Mouse (Mus musculus) hindbrain, embryonic 12.5 days (tissue): ENCODE data around the gene Psat1. TPM values are rescaled to one million over a fixed set of nuclear protein-coding genes. Genes with fewer than 3 reads are reported as not detected.

Experiments used
- ATAC-seq: fragments of 200-750 bp; cut with Nextera tagmentation; 2 replicates; pipeline ENCODE4 v1.8.0; 2017; ENCODE audit warnings: moderate TSS enrichment; ENCODE audit not compliant: low FRiP score
- H3K27ac ChIP-seq: fragments of 300-500 bp; sonication (generic); 2 replicates; pipeline ENCODE4 v1.5.1; 2016; ENCODE audit warnings: mild to moderate bottlenecking
- H3K27me3 ChIP-seq: fragments of 300-500 bp; sonication (generic); 2 replicates; pipeline ENCODE4 v1.6.1; 2016; ENCODE audit warnings: mild to moderate bottlenecking
- H3K36me3 ChIP-seq: fragments of 300-500 bp; sonication (generic); 2 replicates; pipeline ENCODE4 v1.6.1; 2016; ENCODE audit warnings: mild to moderate bottlenecking
- H3K4me1 ChIP-seq: fragments of 300-500 bp; sonication (generic); 2 replicates; pipeline ENCODE4 v1.6.1; 2016
- H3K4me2 ChIP-seq: fragments of 300-500 bp; sonication (generic); replicated peaks from 2 replicates; pipeline ENCODE4 v1.6.1; 2016; ENCODE audit warnings: mild to moderate bottlenecking
- H3K4me3 ChIP-seq: fragments of 300-500 bp; sonication (generic); 2 replicates; pipeline ENCODE4 v1.5.1; 2016; ENCODE audit warnings: mild to moderate bottlenecking
- H3K9ac ChIP-seq: fragments of 300-500 bp; sonication (generic); 2 replicates; pipeline ENCODE4 v1.6.1; 2016; ENCODE audit warnings: mild to moderate bottlenecking, moderate library complexity
- H3K9me3 ChIP-seq: fragments of 300-500 bp; sonication (generic); replicated peaks from 2 replicates; pipeline ENCODE4 v1.6.1; 2016; ENCODE audit warnings: mild to moderate bottlenecking
- WGBS: fragments of 180-500 bp; shearing (Covaris S2); methylation state at CpG from one replicate; pipeline ENCODE4 v1.1.7; 2016; 5-methylcytosine and 5-hydroxymethylcytosine counted together
- polyA plus RNA-seq: library from polyadenylated mRNA; unstranded; fragments of >200 nt; fragmentation: Nextera tagmentation; extraction: Ambion mirVana; gene quantifications from 2 replicates; pipeline ENCODE4 v1.2.1, GENCODE M21; 2016

Psat1 gene
- polyA plus RNA-seq, 1 experiment from 2014 or later = 96.0 TPM

DNA sequence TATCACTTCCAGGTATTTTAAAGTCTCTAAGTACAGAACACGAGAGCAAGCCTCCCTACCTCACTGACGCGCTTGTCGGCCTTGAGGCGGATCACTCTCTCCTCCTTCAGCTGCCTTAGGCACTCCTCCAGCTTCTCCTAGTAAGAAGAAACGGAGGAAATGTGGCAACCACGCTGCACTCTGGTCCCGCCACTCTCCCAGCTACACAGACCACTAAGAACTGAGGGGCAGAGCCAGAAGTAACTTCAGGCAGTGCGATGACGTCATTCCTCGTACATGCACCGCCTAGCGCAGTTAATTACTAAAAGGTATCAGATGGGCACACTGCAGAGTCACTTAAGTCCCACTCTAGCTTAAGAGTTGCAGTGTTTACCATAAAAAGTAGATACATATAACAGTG is 15.2 kb upstream of the Psat1 start:
- no peak for ATAC-seq
- no peak overlapping the region for H3K4me3 ChIP-seq
- no peaks in the 10 kb centered on the region for H3K9me3 ChIP-seq
- H3K27me3 ChIP-seq = no peaks in the 10 kb centered on the region
- no peak overlapping the region for H3K4me2 ChIP-seq
- H3K9ac ChIP-seq = no peak overlapping the region
- H3K4me1 ChIP-seq = no peaks in the 10 kb centered on the region; the same call in 1 of the 2 replicates
- no peak overlapping the region for H3K27ac ChIP-seq
- peaks cover 71% of the 10 kb centered on the region for H3K36me3 ChIP-seq
- WGBS = 92% methylated on average over 13 of the region's 13 CpGs

DNA sequence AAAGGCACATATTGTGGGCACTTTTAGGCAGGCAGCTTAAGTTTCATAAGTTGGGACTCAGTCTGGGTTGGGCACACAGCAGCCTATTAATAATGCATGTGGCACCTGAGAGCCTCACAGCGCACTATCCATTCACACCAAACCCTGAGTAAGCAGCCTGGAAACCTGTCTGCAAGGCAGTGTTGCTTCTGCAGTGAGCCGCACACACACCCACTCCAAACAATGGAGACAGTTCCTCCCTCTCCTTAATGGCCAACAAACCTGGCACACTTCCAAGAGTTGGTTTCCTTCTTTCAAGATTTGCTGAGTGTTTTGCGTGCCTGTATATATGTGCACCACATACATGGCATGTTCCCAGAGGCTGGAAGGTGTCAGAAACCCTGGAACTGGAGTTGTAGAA is 3.1 kb upstream of the Psat1 start:
- H3K4me3 ChIP-seq = no peak overlapping the region
- 0 out of 2 replicates have a peak, but pooled peaks cover 4% of the 10 kb centered on the region for H3K4me1 ChIP-seq
- no peak overlapping the region for H3K27ac ChIP-seq
- no peak for ATAC-seq
- no peak overlapping the region for H3K9ac ChIP-seq
- no peaks in the 10 kb centered on the region for H3K27me3 ChIP-seq
- no peak overlapping the region for H3K4me2 ChIP-seq
- H3K9me3 ChIP-seq = no peaks in the 10 kb centered on the region; the same call in 1 of the 2 replicates
- WGBS = 82% methylated on average over 3 of the region's 3 CpGs
- peaks cover 9% of the 10 kb centered on the region for H3K36me3 ChIP-seq

DNA sequence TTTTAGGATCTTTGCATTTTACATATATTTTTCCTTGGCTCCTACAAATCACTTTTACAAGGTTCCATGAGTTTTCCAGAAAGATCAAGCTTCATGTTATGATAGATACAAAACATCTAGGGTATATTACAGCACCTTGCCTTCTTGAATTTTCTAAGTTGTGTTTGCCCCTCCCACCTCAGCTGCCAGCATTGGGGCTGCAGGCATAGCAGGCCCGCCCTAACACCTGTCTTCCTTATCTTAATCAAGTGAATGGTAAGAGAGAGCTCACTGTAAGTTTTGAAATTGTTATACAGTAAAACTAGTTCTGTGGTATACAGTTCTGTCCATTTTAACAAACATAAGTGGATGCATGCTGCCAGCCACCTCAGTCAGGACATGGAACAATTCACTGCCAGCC is 1.7 kb upstream of the Psat1 start:
- no peaks in the 10 kb centered on the region for H3K9me3 ChIP-seq
- no peak overlapping the region for H3K9ac ChIP-seq
- H3K27ac ChIP-seq = no peak overlapping the region
- WGBS = 93% methylated on average over 1 of the region's 1 CpGs
- ATAC-seq = no peak
- no peak overlapping the region for H3K4me2 ChIP-seq
- H3K27me3 ChIP-seq = no peaks in the 10 kb centered on the region
- no peaks in the 10 kb centered on the region for H3K36me3 ChIP-seq
- H3K4me3 ChIP-seq = no peak overlapping the region
- H3K4me1 ChIP-seq = 0 out of 2 replicates have a peak, but pooled peaks cover 4% of the 10 kb centered on the region

DNA sequence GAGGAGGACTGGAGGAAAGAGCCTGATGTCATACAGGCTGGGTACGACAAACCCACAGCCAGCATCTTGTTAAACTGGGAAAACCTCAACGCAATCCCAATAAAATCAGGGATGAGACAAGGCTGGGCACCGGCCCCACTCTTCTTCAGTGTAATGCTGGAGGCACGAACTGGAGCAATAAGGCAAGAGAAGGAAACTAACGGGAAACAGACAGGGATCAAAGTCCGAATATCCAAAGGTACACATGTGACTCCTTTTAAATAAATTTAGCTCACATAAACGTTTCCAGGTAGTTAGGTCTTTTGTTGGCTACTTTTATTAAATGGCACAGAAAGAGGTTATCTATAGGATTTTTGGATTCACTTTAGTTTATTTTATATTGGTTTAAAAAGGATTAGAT is 1.3 kb upstream of the Psat1 start:
- Histone ChIP-seq H3K27ac (no peak overlapping the region), H3K9me3 (no peaks in the 10 kb centered on the region), H3K4me3 (no peak overlapping the region), H3K36me3 (no peaks in the 10 kb centered on the region), H3K9ac (no peak overlapping the region), H3K4me1 (0 out of 2 replicates have a peak, but pooled peaks cover 4% of the 10 kb centered on the region), H3K27me3 (no peaks in the 10 kb centered on the region), H3K4me2 (no peak overlapping the region)
- WGBS = 87% methylated on average over 7 of the region's 7 CpGs
- no peak for ATAC-seq

DNA sequence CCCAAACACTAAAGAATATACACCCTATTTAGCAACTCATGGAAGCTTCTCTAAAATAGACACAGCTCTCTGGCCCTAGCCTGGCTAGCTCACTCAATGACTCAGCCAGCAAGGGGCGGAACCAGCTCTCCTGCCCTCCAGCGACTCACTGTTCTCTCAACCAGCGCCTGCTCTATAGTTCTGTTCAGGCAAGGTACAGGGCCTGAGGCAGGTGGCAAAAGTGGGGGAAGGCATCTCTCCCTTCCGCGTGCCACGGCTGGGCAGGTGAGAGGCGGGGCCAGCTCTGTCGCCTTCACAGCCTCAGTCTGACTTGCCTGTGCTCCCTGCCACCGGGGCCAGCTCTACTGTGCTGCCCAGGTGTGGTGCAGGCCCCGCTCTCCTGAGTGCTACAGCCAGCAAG is 474 bp downstream of the Psat1 start:
- Histone ChIP-seq H3K36me3 (no peaks in the 10 kb centered on the region), H3K9ac (no peak overlapping the region), H3K27me3 (no peaks in the 10 kb centered on the region), H3K9me3 (no peaks in the 10 kb centered on the region), H3K4me1 (0 out of 2 replicates have a peak, but pooled peaks cover 4% of the 10 kb centered on the region), H3K4me3 (no peak overlapping the region), H3K27ac (no peak overlapping the region), H3K4me2 (no peak overlapping the region)
- WGBS = 68% methylated on average over 10 of the region's 10 CpGs
- ATAC-seq = no peak

DNA sequence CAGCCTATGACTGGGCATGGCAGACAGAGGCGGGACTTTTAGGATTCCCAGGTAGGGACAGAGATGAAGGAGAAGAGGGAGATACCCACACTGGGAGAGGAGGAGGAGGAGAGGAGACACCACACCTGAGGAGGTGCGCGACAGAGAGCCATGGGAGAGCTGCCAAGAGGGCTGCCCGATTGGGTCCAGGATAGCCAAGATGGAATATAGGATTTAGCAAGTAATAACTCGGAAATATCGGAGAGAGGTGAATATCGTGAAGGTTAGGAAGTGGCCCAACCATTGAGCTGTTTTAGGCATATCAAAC is 4.1 kb downstream of the Psat1 start:
- no peak overlapping the region for H3K4me2 ChIP-seq

DNA sequence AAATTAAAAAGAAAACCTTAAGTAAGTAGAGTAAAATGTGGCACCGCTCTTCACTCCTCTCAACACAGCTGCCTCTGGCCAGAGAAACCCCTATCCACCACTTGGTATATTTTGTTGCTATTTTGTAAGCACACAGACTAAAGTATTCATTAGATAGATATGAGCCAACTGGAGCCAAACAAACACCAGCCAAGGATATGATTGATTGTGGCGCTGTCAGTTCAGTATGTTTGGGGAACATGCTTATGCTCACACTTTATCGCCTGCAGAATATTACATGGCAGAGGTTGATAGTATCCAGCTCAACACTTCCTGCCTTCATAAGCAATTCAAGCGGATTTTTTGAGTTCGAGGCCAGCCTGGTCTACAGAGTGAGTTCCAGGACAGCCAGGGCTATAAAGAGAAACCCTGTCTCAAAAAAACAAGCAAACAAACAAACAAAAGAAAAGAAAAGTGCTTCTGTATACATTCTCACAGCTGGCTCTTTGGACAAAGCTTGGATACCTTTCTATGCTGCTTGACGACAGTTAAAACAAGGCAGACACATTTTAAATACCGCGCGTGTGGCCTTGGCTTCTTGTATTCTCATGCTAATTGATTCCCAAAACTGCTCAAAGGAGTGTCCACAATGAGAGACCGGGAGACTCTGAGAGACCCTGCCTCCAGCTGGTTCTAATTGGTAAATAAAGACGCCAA is 4.6 kb downstream of the Psat1 start:
- Histone ChIP-seq H3K9me3 (no peaks in the 10 kb centered on the region), H3K4me2 (no peak overlapping the region), H3K9ac (no peak overlapping the region), H3K36me3 (no peaks in the 10 kb centered on the region), H3K27me3 (no peaks in the 10 kb centered on the region), H3K4me1 (no peaks in the 10 kb centered on the region), H3K27ac (no peak overlapping the region), H3K4me3 (no peak overlapping the region)
- no peak for ATAC-seq
- WGBS = 45% methylated on average over 11 of the region's 11 CpGs

More for the DNA sequence above, 4.1 kb downstream of the Psat1 start:
- Histone ChIP-seq H3K27ac (no peak overlapping the region), H3K9ac (no peak overlapping the region), H3K4me3 (no peak overlapping the region), H3K4me1 (no peaks in the 10 kb centered on the region), H3K27me3 (no peaks in the 10 kb centered on the region), H3K36me3 (no peaks in the 10 kb centered on the region), H3K9me3 (no peaks in the 10 kb centered on the region)
- 74% methylated on average over 7 of the region's 7 CpGs for WGBS
- ATAC-seq = no peak

DNA sequence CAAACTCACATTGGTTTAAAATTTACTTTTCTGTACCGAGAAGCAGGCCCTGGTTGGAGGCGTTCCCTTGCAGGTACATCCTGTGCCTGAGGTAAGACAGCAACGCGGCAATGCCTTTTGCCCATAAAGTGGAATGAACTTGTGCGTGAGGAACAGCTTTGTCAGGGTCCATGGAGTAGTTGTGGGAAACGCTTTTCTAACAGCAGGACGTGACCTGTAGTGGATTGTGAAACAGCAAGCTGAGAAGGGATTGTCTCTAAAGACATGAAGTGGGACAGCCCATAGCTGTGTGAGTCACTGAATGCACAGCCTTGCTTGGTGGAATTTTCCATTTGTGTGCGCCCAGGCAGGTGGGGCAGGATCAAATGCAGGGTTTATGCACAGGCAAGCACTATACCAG is 5.7 kb downstream of the Psat1 start:
- H3K4me2 ChIP-seq = no peak overlapping the region
- no peak overlapping the region for H3K27ac ChIP-seq
- no peaks in the 10 kb centered on the region for H3K36me3 ChIP-seq
- no peak overlapping the region for H3K9ac ChIP-seq
- H3K4me1 ChIP-seq = no peaks in the 10 kb centered on the region
- WGBS = 86% methylated on average over 8 of the region's 8 CpGs
- no peak overlapping the region for H3K4me3 ChIP-seq
- H3K9me3 ChIP-seq = no peaks in the 10 kb centered on the region
- no peak for ATAC-seq
- no peaks in the 10 kb centered on the region for H3K27me3 ChIP-seq

DNA sequence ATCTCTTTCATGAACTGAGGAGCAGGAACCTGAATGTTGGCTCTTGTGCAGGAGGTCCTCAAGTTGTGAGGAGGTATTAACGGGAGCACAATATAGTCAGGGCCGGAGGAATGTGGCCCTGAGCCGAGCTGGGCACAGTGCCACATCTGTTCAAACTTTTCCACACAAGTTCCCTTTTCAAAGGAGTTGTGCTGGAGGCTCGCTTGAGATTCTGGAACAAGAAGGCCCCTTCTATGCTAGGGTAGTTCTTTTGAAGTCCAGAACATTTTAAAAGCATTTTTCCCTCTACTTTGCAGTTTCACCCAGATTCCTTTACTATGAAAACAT is 21.5 kb downstream of the Psat1 start:
- H3K27ac ChIP-seq = peak overlapping the region; percentile 62; the same call in 1 of the 2 replicates
- no peak overlapping the region for H3K9ac ChIP-seq
- WGBS = 17% methylated on average over 4 of the region's 4 CpGs
- no peaks in the 10 kb centered on the region for H3K36me3 ChIP-seq
- H3K27me3 ChIP-seq = no peaks in the 10 kb centered on the region
- peaks cover 17% of the 10 kb centered on the region for H3K4me1 ChIP-seq
- no peaks in the 10 kb centered on the region for H3K9me3 ChIP-seq
- ATAC-seq = peak; percentile 62
- peak overlapping the region; percentile 64 for H3K4me3 ChIP-seq
- H3K4me2 ChIP-seq = peak overlapping the region; percentile 71

DNA sequence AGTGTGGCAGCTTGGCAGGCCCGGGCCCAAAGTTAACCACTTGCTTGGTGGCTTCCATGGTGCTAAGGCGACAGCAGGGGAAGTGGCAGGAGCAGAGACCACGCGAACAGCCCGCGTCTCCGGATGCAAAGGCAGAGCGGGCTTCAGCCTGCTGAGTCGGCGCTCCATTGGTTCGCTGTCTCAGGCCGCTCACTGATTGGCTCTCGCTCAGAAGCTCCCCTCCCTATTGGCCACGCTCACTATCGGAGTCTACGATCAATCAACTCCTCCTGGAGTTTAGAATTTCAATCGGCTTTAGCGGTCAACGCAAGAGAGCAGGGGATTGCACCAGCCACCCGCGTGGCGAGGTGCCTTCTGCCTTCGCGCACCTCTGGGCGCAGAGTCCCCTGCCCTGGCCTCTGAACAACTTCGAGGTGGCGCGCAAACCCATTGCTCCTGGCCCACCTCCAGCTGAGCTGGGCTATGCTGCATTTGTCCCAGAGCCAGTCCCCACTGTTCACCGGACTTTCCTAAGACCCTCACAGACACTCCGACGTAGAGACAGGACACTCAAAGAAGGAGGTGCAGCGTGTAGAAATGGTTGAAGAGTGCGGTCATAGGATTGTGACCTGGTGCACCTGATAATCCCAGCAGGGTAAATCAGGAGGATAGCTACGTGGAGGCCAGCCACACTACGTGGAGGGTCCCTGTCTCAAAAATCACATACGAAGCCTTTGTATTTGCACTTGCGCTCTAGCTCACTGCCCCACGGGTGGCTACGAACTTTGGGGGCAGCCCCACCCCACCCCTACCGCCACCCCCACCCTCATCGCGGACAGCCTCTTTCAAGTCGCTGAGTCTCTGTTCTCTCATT is 22.0 kb downstream of the Psat1 start:
- Histone ChIP-seq H3K4me3 (peak overlapping the region; percentile 64), H3K4me2 (peak overlapping the region; percentile 71), H3K36me3 (no peaks in the 10 kb centered on the region), H3K9me3 (no peaks in the 10 kb centered on the region), H3K27ac (peak overlapping the region; percentile 84), H3K4me1 (peaks cover 17% of the 10 kb centered on the region), H3K27me3 (no peaks in the 10 kb centered on the region), H3K9ac (peak overlapping the region; percentile 71)
- WGBS = under 1% methylated on average over 43 of the region's 43 CpGs
- peak; percentile 98 for ATAC-seq

DNA sequence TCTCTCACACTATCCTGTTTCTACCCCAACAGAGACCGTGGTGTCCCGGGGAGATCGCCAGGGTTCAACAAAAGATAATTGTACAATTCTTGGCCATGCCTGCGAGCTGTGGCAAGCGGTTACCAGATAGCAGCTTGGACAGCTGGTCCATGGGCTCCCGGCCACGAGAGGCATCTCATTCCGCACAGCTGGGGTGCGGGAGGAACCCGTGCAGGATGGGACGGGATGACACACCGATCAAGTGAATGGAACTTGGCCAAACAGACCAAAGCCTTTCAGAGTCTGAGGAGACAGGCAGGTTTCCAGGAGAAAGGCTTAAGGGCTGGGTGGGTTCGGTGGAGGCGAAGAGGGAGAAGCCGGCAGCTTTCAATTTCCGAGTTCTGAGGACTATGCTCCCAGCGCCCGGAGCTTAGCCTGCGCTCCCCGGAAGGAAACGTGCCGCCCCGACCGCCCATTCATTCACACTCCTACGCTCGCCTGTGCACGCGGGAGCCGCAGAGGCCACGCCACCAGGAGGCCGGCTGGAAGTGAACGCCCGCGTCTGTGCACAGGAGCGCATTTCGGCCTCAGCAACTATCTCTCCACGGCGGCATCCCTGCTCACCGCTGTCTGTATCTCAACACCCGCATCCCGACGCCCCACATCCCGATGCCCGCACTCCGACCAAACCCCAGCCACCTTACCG is 22.8 kb downstream of the Psat1 start:
- under 1% methylated on average over 46 of the region's 46 CpGs for WGBS
- peaks cover 17% of the 10 kb centered on the region for H3K4me1 ChIP-seq
- H3K27ac ChIP-seq = peak overlapping the region; percentile 84
- no peaks in the 10 kb centered on the region for H3K9me3 ChIP-seq
- no peaks in the 10 kb centered on the region for H3K27me3 ChIP-seq
- peak overlapping the region; percentile 64 for H3K4me3 ChIP-seq
- ATAC-seq = peak; percentile 73
- H3K36me3 ChIP-seq = no peaks in the 10 kb centered on the region
- peak overlapping the region; percentile 71 for H3K9ac ChIP-seq
- H3K4me2 ChIP-seq = peak overlapping the region; percentile 71

DNA sequence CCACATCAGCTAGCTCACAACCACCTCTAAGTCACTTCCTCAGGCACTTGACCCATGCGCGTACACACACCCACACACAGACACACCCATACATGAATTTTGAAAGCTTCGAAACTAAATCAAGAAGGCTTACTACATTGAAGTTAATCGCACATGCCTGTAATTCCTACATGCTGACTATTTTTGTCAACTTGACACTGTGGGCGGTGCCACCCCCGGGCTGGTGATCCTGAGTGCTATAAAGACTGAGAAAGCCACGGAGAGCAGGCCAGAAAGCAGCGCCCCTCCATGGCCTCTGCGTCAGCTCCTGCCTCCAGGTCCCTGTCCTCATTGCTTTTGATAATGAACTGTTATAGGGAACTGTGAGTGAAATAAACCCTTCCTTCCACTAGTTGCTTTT is 23.7 kb downstream of the Psat1 start:
- Histone ChIP-seq H3K27me3 (no peaks in the 10 kb centered on the region), H3K36me3 (peaks cover 8% of the 10 kb centered on the region), H3K4me2 (peak overlapping the region; percentile 71), H3K9ac (peak overlapping the region; percentile 71), H3K4me3 (peak overlapping the region; percentile 64), H3K27ac (no peak overlapping the region), H3K9me3 (no peaks in the 10 kb centered on the region), H3K4me1 (peaks cover 17% of the 10 kb centered on the region)
- WGBS = 36% methylated on average over 9 of the region's 9 CpGs
- ATAC-seq = no peak
